Mouse (Mus musculus) MEL-GATA-1-ER (cell line): ENCODE results near the gene Qrich2.

Experiments
- DNase-seq: peaks from one replicate; pipeline ENCODE4 v3.0.0-alpha.2; 2012; ENCODE audit warnings: low read depth; ENCODE audit errors: extremely low read depth

Gene Qrich2

GRCm38 (mm10) chr11:116445596-116446307 is 20.3 kb downstream of the Qrich2 start:
- DNase-seq, result no peak

- no peak for DNase-seq
These were observed 22.1 kb downstream of the Qrich2 start for GRCm38 (mm10) chr11:116443935-116444334.

- no peak for DNase-seq
These were observed 22.7 kb downstream of the Qrich2 start for GRCm38 (mm10) chr11:116443311-116443710.

- no peak for DNase-seq
These were observed 23.2 kb downstream of the Qrich2 start for GRCm38 (mm10) chr11:116442867-116443177.

- DNase-seq, result no peak
These were observed 23.7 kb downstream of the Qrich2 start for GRCm38 (mm10) chr11:116442129-116442866.

GRCm38 (mm10) chr11:116440408-116441068 is 25.5 kb downstream of the Qrich2 start:
- DNase-seq, result no peak

- no peak for DNase-seq
These were observed 26.5 kb downstream of the Qrich2 start for GRCm38 (mm10) chr11:116439269-116440240.

GRCm38 (mm10) chr11:116437541-116437940 is 28.5 kb downstream of the Qrich2 start:
- no peak for DNase-seq

GRCm38 (mm10) chr11:116436725-116437331 is 29.2 kb downstream of the Qrich2 start:
- no peak for DNase-seq

- DNase-seq, result no peak
These were observed 29.9 kb downstream of the Qrich2 start for GRCm38 (mm10) chr11:116435992-116436724.

- no peak for DNase-seq
These were observed 30.9 kb downstream of the Qrich2 start for GRCm38 (mm10) chr11:116434967-116435752.

- DNase-seq, result no peak
These were observed 31.6 kb downstream of the Qrich2 start for GRCm38 (mm10) chr11:116434287-116434966.

- peak; percentile 99 for DNase-seq
These were observed 32.4 kb downstream of the Qrich2 start, which contains the start of gene Ubald2 for GRCm38 (mm10) chr11:116433356-116434286. Gene Ubald2, plus strand, starts transcription at chr11:116434094.

- DNase-seq, result no peak
These were observed 33.3 kb downstream of the Qrich2 start for GRCm38 (mm10) chr11:116432593-116433355.

GRCm38 (mm10) chr11:116432127-116432526 is 33.9 kb downstream of the Qrich2 start:
- DNase-seq, result no peak

- no peak for DNase-seq
These were observed 34.5 kb downstream of the Qrich2 start for GRCm38 (mm10) chr11:116431428-116432077.
